Mouse (Mus musculus) liver, adult 2 months (tissue): ENCODE data around the gene Ddx58. TPM values are rescaled to one million over a fixed set of nuclear protein-coding genes. Genes with fewer than 3 reads are reported as not detected.
A peak's percentile ranks its signal among the peaks of the same experiment; 100 is the strongest.

ENCODE experiments used
- DNase-seq: peaks from one replicate; pipeline ENCODE4 v3.0.0-alpha.2; 2011; ENCODE audit warnings: low read depth, low spot score; ENCODE audit errors: extremely low read depth
- H3K27ac ChIP-seq: fragments of 200-500 bp; replicated peaks from 2 replicates; pipeline ENCODE4 v1.5.1; 2012; ENCODE audit warnings: low read depth, mild to moderate bottlenecking, control low read depth, inconsistent platforms, low read length; ENCODE audit not compliant: insufficient read depth
- H3K27me3 ChIP-seq: fragments of 200-500 bp; 2 replicates; pipeline ENCODE4 v1.6.1; 2012; ENCODE audit warnings: mild to moderate bottlenecking, moderate library complexity, low read length, inconsistent platforms; ENCODE audit not compliant: control insufficient read depth, insufficient read depth
- H3K36me3 ChIP-seq: fragments of 200-500 bp; 2 replicates; pipeline ENCODE4 v1.6.1; 2012; ENCODE audit warnings: low read length, inconsistent platforms; ENCODE audit not compliant: control insufficient read depth, insufficient read depth
- H3K4me1 ChIP-seq: fragments of 200-500 bp; 2 replicates; pipeline ENCODE4 v1.6.1; 2011; ENCODE audit warnings: low read length; ENCODE audit not compliant: control insufficient read depth, insufficient read depth
- H3K4me3 ChIP-seq: fragments of 200-500 bp; 2 replicates; pipeline ENCODE4 v1.5.1; 2011; ENCODE audit warnings: low read depth, mild to moderate bottlenecking, control low read depth, low read length, moderate library complexity; ENCODE audit not compliant: insufficient read depth
- H3K79me2 ChIP-seq: fragments of 200-500 bp; 2 replicates; pipeline ENCODE4 v1.6.1; 2012; ENCODE audit warnings: inconsistent platforms, mild to moderate bottlenecking, low read length, moderate library complexity; ENCODE audit not compliant: control insufficient read depth, insufficient read depth
- H3K9ac ChIP-seq: fragments of 200-500 bp; 2 replicates; pipeline ENCODE4 v1.6.1; 2012; ENCODE audit warnings: low read depth, mild to moderate bottlenecking, control low read depth, inconsistent platforms, low read length
- CTCF ChIP-seq: fragments of 200-500 bp; IDR thresholded peaks from 2 replicates; pipeline ENCODE4 v1.5.1; 2011; ENCODE audit warnings: low read depth, low read length, control low read depth
- POLR2A ChIP-seq: fragments of 200-500 bp; IDR thresholded peaks from 2 replicates; pipeline ENCODE4 v1.6.1; 2011; ENCODE audit warnings: low read length, control low read depth; ENCODE audit not compliant: insufficient read depth; ENCODE audit errors: extremely low read depth
- WGBS: fragments of 180-500 bp; shearing (Covaris S2); methylation state at CpG from one replicate; pipeline ENCODE4 v1.1.7; 2018; 5-methylcytosine and 5-hydroxymethylcytosine counted together
- polyA plus RNA-seq: library from polyadenylated mRNA; depleted of rRNA; stranded (reverse); fragments of >200 nt; gene quantifications from 2 replicates; pipeline ENCODE4 v1.2.3, GENCODE M21; 2012
- total RNA-seq: library from RNA; depleted of rRNA; stranded (reverse); fragments of >200 nt; gene quantifications from 2 replicates; pipeline ENCODE4 v1.2.3, GENCODE M21; 2014

The Ddx58 gene
- total and polyA plus RNA-seq, 2 experiments, result 11.6 to 29.2 TPM

DNA sequence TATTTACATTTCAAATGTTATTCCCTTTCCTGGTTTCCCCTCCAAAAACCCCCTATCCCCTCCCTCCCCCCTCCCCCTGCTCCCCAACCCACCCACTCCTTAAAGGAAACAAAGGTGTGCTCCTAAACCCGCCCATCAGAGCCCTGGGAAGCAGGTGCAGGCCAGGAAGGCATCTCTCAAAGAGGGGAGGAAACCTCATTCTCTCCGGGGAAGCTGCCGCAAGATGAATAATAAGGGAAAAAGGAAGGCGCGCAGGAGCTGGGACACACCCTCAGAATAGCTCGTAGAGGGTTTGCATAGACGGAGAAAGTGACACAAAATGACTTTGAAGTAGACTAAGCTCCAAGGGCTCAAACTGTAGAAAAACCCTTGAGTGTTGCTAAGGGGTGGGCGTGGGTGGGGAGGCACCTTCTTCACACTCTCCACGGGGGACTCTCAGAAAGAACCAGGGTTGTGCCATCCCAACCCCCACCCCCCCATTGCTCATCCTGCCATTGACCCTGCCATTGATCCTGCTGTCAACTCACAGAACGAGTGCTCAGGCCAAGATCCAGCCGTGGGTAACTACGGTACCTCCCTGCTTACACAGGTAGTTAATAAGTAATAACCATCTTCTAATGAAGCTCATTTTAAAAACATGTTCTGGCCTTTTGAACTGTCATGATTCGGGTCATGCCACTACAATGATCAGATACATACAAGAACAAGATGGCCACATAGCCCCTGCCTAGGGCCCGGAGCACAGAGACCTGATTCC is 18.4 kb downstream of the Ddx58 start:
- Histone ChIP-seq H3K36me3 (peaks cover 36% of the 10 kb centered on the region), H3K27me3 (no peaks in the 10 kb centered on the region)

DNA sequence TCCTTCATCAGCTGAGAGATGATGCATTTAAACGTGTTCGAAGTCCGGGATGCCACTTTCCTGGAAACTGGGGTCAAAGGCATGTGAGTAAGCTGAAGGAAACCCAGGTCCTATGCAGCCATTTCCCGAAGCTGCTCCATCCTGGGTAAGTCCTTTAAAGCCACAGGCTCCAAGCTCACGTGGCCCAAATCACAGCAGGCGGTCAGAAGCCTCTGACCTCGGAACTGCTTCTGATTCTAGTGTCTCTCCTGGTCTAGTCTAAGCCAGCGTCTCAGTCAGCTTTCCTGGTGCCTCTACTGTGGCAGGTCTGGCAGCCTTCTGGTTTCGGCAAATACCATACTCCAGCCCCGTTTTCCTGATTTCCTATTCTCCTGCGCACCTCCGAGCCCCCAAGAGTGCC is 19.2 kb downstream of the Ddx58 start:
- Histone ChIP-seq H3K4me3 (no peak overlapping the region), H3K79me2 (no peaks in the 10 kb centered on the region), H3K9ac (0 out of 2 replicates have a peak overlapping the region, but pooled peaks have one; percentile 5), H3K27ac (peak overlapping the region; percentile 59), H3K4me1 (peaks cover 9% of the 10 kb centered on the region; the same call in 1 of the 2 replicates), H3K27me3 (no peaks in the 10 kb centered on the region), H3K36me3 (peaks cover 38% of the 10 kb centered on the region)
- 24% methylated on average over 12 of the region's 12 CpGs for WGBS
- peak; percentile 62 for DNase-seq
- TF ChIP-seq CTCF, result no peak
- TF ChIP-seq POLR2A, result no peak

More for the DNA sequence above, 18.4 kb downstream of the Ddx58 start:
- Histone ChIP-seq H3K9ac (peak overlapping the region; percentile 42; the same call in 1 of the 2 replicates), H3K79me2 (no peaks in the 10 kb centered on the region), H3K4me3 (peak overlapping the region; percentile 31), H3K4me1 (peaks cover 9% of the 10 kb centered on the region; the same call in 1 of the 2 replicates), H3K27ac (peak overlapping the region; percentile 87)
- peak; percentile 97 for DNase-seq
- WGBS, result 21% methylated on average over 14 of the region's 14 CpGs
- TF ChIP-seq CTCF (no peak), POLR2A (no peak)

DNA sequence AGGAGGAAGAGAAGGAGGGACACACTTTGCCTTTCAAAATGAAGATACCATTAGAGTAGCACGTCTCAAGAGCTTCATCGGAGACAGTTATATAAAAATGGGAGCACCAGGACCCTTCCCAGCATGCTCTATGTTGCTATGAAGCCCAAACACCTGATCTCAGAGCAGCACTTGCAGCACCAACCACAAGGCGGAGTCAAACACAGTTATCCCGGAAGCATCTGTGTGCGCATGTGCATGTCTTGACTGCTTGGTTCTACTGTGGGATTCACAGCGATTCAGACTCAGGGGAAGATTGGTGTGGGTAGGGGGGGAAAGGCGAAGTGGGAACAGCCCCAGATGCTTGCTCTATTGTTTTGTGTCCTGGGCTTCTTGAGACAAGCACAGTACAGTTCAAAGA is 21.2 kb downstream of the Ddx58 start:
- H3K4me1 ChIP-seq, result peaks cover 9% of the 10 kb centered on the region; the same call in 1 of the 2 replicates
- DNase-seq, result peak; percentile 32
- no peak overlapping the region for H3K9ac ChIP-seq
- TF ChIP-seq CTCF, result peak; percentile 70
- no peak for TF ChIP-seq POLR2A
- no peak overlapping the region for H3K4me3 ChIP-seq
- H3K27me3 ChIP-seq, result no peaks in the 10 kb centered on the region
- H3K79me2 ChIP-seq, result no peaks in the 10 kb centered on the region
- H3K27ac ChIP-seq, result no peak overlapping the region
- H3K36me3 ChIP-seq, result peaks cover 35% of the 10 kb centered on the region
- WGBS, result 84% methylated on average over 7 of the region's 7 CpGs

DNA sequence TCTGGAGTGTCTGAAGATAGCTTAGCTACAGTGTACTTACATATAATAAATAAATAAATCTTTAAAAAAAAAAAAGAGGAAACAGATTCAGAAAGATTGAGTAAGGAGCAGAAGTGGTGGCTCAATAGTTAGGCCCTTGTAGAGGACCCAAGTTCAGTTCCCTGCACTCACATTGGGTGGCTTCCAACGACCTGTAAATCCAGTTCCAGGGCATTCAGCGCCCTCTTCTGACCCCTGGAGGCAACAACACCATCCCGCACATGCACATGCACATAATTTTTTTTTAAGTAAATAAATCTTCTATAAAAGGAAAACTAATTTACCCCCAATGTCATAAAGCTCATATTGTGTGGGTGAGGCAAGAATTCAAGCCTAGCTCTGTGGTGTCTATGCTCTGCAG is 21.7 kb downstream of the Ddx58 start:
- no peak overlapping the region for H3K9ac ChIP-seq
- peaks cover 9% of the 10 kb centered on the region; the same call in 1 of the 2 replicates for H3K4me1 ChIP-seq
- TF ChIP-seq CTCF, result peak; percentile 40
- no peak for TF ChIP-seq POLR2A
- no peak for DNase-seq
- no peaks in the 10 kb centered on the region for H3K27me3 ChIP-seq
- H3K79me2 ChIP-seq, result no peaks in the 10 kb centered on the region
- H3K36me3 ChIP-seq, result peaks cover 35% of the 10 kb centered on the region
- H3K27ac ChIP-seq, result no peak overlapping the region
- WGBS, result 70% methylated on average over 3 of the region's 3 CpGs
- no peak overlapping the region for H3K4me3 ChIP-seq

DNA sequence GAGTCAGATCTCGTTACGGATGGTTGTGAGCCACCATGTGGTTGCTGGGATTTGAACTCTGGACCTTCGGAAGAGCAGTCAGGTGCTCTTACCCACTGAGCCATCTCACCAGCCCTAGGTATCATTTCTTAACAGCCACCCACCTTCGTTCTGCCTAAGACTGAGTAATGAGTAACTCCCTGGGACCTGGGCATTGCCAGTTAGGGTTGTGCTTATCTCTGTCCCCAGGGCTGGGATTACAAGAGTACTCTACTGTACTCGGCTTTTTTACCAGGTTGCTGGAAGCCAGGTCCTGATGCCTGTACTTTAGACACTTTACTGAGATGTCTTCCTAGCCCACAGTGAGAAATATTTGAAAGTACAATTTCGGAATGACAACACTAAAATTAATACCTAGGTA is 27.5 kb downstream of the Ddx58 start:
- peaks cover 56% of the 10 kb centered on the region for H3K36me3 ChIP-seq
- no peak overlapping the region for H3K9ac ChIP-seq
- no peak for TF ChIP-seq POLR2A
- TF ChIP-seq CTCF, result no peak
- H3K27ac ChIP-seq, result no peak overlapping the region
- WGBS, result 86% methylated on average over 4 of the region's 6 CpGs
- no peaks in the 10 kb centered on the region for H3K27me3 ChIP-seq
- no peaks in the 10 kb centered on the region for H3K79me2 ChIP-seq
- no peak for DNase-seq
- H3K4me1 ChIP-seq, result no peaks in the 10 kb centered on the region
- no peak overlapping the region for H3K4me3 ChIP-seq

DNA sequence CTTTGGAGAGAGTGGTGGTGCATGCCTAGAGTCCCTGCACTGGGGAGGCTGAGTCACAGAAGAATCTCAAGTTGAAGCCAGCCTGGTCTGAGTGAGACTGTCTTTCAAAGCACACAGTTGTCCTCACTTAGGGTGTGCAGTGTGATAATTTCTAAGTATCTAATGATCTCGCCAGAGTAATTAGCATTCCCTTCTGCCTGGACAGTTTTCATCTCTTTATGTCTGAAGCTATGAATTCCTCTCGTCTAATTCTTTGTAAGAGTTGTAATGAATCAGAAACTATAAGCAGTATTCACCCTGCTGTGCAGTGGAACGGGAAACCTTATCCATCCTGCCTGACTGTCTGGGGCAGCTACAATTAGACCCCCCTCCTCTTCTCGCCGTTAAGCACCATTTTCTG is 31.9 kb downstream of the Ddx58 start:
- peaks cover 37% of the 10 kb centered on the region for H3K36me3 ChIP-seq
- no peaks in the 10 kb centered on the region for H3K27me3 ChIP-seq
- TF ChIP-seq POLR2A (no peak), CTCF (no peak)
- WGBS, result 87% methylated on average over 5 of the region's 5 CpGs
- H3K4me3 ChIP-seq, result no peak overlapping the region
- DNase-seq, result no peak
- H3K27ac ChIP-seq, result no peak overlapping the region
- no peaks in the 10 kb centered on the region for H3K79me2 ChIP-seq
- H3K9ac ChIP-seq, result no peak overlapping the region
- H3K4me1 ChIP-seq, result peaks cover 5% of the 10 kb centered on the region; the same call in 1 of the 2 replicates
